Mouse (Mus musculus): Measurements from ENCODE around the gene Gse1. TPM values are rescaled to one million over a fixed set of nuclear protein-coding genes. Genes with fewer than 3 reads are reported as not detected.

Gene Gse1
- polyA plus RNA-seq, 1 experiment: 24.0 TPM

DNA sequence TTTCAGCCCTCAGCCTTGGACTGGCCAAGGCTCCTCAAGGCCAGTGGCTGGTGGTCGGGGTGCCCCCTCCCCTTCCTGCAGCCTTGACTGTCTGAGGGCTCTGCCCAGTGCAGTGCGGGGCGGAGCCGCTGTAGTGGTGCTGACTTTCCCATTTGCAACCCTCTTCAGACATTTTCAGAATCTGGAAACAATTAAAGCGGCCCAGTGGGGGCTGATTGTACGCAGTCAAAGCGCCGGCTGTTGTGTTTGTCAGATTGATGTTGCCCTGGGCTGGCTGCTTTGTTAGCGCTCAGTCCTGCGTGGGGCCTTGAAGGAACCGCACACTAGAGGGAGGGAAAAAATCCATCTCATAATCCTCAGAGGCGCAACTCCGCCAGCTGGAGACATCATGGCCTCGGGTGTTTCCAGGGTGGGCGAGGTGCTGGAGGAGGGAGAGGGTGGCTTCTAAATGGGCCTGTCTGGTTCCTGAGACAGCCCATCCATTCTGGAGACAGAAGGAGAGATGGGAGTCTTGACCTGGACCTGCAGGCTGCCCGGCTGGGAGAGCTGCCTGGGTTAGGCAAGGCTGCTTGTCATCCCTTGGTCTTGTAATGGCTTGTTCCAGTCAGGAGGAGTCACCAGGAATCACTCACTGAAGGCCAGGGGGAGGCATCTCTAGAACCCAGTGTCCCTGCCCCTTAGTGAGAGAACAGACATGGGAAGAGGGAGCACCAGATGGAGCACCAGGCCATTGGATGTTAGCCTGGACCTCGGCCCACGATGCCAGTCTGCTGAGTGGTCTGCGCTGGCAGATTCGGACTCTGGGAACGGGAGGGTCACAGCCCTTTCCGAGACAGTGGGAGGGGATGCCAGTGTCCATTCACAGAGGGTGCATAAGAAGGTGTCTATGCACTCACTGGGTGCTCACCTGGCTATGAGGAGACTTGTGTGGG lies 70.6 kb downstream of the Gse1 start:
- no peak for DNase-seq (ENCODE audit: low read depth)

DNA sequence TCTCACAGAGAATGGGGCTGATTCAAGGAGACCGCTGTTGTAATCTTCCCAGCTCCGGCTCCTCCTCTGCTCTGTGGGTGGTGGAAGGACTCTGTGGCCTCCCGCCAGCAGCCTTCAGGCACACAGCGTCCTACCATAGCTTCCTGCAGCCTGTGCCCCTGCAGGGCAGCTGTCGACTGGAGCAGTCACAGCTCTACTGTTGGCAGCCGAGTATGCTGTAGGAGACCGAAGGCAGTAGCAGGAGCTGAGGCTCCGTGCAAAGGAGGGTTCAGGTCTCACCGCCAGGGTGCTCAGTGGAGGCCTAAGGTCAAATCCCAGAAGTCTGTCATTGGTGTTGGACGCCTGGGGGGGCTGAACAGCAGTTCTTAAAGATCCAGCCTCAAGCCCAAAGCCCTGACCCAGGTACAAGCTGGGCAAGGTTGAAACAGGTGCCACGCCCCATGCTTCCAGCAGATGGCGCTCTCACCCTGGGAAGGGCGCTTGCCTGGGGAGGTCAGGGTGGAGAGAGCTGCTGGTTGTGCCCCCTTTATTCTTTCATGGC lies 72.4 kb downstream of the Gse1 start:
- peak; percentile 75 for DNase-seq (ENCODE audit: low read depth)

DNA sequence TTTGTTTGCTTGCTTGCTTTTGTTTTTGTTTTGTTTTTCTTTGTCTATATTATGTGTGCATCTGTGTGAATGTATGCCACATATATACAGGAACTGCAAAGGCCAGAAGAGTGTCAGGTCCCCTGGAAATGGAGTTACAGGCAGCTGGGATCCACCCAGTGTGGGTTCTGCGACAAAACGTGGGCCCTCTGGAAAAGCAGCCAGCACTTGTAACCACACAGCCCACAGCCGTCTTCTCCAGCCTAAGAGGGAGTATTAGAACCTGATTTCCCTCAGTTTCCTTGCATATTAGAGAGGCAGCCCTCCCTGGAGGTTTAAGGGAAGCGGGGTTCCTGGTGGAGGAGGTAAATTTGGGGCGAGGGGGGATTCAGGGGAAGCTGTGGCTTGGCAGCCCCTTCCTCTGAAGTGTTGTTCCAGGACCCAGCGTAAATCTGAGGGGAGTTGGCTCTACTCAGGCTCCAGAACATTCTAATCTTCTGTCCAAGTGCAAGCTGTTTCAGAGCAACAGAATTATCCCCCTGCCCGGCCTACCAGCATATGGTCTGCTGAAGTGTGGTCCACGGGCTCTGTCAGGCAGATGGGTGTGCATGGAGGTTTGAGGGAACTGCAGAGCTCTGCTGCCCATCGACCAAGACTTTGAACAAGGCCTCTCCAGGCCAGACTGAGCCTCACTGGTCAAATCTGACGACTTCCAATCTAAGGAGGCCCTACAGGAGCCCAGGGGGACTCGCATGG lies 74.9 kb downstream of the Gse1 start:
- no peak for DNase-seq (ENCODE audit: low read depth)

DNA sequence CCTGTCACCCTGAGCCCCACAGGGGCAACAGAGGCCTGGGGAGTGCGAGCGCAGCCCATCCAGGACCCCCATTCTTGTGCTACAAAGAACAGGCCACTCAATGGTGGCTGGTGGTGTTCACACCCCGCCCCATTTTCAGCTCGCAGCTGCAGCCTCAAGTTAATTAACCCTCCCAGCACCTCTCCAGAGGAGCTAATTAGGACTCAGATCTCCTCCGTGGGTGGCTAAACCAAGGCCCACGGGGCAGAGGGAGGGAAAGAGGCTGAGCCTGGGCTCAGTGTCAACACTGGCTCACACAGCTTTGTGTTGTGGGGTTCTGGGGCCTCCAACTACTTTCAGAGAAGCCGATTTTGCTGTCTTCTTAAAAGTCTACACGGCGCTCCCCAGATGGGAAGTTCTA lies 75.8 kb downstream of the Gse1 start:
- no peak for DNase-seq (ENCODE audit: low read depth)

DNA sequence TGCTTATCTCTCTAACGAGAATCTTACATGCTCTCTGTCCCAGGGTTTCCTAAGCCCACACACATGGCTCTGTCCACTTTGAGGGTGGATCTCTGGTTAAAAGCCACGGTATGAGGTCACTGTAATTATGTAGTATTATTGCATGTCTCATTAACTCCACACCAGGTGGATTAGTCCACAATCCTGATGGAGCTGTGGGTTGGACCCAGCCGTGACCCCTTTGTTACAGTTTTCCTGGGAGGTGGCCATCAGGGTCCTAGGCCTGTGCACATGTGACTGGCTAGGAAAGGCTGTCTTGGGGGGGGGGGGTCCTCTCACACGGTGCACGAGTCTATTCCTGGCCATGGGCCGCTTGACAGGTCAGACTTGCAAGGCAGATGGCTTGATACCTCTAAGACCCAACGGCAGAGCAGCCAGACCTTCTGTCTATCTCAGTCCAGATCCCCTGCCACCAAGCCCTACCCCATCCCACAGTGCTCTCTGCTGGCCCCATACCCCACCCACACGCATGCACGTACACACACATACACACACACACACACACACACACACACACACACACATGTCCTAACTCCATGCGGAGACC lies 77.6 kb downstream of the Gse1 start:
- DNase-seq (ENCODE audit: low read depth): no peak

DNA sequence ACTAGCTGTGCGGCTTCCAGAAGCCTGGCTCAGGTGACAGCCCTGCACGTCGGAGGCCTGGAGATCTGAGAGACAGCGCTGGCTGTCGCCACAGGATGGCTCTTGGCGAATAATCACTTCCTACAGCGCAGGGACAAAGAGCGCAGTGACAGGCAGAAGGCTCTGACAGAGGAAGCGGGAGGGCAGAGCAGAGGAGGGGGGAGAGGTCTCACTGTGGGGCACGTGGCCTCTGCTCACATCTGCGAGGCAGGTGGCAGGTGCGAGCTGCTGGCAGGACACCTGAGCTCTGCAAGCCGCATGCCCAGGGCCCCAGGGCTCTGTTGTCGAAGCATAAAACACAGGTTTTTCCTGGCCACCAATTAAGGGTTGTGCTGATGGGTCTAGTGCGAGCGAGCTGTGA lies 78.8 kb downstream of the Gse1 start:
- DNase-seq (ENCODE audit: low read depth): no peak

DNA sequence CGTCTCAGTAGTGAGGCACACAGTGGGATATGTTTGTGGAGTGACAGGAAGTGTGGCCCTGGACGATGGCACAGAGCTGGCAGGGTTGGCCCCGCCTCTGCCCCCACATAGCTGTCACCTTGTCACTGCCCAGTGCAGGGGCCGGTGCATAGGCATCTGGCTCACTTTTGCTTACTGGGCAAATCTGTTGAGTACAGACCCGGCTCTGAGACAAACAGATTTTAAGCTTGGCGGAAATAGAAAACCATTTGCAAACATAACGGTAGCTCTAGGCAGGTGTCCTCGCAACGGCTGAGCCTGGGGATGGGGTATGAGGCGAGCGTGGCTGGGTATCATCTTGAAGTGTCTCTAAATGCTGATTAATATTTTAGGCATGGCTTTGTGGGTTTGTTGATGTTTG lies 79.3 kb downstream of the Gse1 start:
- no peak for DNase-seq (ENCODE audit: low read depth)

DNA sequence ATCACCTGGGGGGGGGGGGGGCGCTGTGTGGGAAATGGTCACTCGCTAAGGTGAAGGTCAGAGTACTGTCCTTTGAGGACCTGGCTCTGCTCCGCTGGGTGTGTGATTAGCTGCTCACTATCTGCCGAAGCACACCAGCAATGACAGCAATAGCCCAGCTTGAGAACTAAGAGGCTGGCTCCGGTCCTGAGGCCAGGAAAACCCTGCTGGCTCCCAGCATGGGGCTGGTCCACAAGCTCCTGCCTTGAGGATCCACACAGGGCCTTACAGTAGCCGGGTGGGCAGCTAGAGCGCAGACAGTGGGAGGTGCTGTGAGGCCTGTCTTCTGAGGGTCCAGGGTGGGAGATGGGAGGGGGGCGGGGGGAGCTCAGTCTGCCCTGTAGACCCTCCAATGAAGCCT lies 79.9 kb downstream of the Gse1 start:
- no peak for DNase-seq (ENCODE audit: low read depth)

DNA sequence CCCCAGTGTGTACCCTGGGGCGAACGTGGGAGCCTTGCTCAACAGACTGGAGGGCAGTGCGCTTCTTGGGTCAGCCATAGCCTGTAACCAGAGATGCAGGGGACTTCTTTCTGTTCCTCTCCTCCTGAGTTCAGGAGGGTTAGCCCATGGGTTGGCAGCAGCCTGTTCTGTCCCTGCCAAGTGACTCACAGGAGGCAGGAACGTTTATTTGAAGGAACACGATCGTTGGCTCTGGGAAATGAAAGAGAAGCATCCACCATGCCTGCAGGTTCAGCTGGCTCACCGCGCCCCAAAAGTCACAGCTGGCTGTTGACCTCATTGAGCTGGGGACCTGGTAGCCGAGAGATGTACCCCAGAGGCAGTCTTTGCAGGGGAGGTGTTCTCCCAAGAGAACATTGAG lies 80.3 kb downstream of the Gse1 start:
- DNase-seq (ENCODE audit: low read depth): no peak

DNA sequence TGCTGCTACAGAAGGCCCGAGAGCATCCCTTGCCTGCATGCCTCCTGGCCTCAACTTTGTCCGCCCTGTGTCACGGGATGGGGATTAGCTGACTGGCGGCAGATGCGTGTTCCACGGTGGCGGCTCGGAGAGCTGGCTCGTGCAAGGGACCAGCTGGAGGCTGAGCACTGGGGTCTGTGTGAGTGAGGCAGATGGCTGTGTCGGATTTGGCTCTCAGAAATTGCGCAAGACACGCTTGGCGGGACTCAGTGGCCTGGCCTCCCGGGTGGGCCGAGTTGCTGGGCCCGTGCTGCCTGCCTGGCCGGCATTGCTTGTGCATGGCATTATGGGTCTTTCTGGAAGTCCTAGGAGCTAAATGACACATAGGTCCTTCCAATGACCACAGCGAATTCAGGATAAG lies 81.1 kb downstream of the Gse1 start:
- DNase-seq (ENCODE audit: low read depth): no peak

DNA sequence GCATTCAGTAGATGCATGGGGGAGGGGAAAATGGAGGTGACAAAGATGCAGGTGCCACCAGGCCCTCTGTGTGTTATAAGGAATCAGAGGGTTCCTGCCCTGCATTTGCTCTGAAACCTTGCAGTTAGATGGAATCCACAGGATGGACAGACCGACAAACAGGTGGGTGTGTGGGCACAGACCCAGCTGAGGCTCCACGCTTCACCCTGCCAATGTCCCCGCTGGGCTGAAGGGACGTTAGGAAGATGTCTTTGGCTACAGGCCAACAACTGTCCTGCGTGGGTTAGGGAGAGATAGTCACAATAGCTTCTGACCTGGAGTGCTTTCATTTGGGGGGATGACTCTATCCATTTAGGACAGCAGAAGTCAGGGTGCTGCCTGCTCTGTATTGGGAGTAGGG lies 81.8 kb downstream of the Gse1 start:
- no peak for DNase-seq (ENCODE audit: low read depth)

DNA sequence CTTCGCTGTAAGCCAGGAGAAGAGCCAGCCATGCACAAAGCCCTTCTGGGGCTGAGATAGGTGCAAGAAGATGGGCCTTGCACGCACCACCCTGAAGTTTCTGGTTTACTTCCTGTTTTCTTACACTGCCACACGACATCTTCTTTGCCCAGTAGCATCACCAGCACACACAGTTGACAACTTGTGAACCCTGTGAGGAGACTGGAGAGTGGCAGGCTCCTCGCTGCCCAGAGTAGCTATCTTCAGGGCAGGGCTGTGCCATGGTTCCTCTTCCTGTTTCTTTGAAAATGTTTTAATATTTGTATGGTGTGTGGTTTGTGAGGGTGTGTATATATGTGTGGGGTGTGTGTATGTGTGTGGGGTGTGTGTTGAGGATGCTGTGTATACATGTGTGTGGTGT lies 84.2 kb downstream of the Gse1 start:
- no peak for DNase-seq (ENCODE audit: low read depth)

DNA sequence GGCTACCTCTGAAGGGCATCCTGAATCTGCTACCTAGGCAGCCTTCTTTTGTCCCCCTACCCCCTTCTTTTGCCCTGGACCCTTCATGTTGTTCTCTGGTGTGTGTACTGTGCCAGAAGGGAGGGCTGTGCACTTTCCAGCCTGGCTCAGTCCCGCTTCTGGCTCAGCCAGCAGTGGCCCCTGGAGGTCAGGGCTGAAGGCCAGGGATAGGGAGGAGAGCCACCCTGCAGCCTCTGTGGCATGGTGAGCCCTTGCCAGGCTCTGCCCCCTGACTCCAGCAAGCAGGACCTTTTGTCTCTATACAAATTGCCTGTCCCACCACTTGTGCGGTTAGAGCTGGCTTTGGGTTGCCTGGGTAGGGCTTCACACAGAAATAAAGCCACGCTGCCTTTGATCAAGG lies 85.4 kb downstream of the Gse1 start:
- DNase-seq (ENCODE audit: low read depth): no peak

DNA sequence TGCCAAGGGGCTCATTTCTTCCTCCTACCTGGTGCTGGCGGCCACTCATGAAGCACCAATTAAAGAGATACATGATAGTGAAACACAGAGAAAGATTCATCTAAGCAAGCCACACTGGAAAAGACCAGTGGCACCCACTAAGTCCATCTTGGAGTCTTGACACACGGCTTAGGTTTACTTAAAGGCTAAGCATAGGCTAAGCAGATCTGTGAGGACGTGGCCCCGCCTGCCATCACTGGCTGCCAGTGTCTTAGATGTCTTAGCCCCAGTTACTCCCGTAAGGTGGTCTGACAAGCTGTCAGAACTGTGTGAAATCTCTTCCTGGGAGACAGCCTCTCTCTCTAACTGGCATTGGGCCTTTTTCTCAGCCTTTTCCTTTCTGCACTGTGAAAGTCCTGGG lies 86.7 kb downstream of the Gse1 start:
- DNase-seq (ENCODE audit: low read depth): no peak

DNA sequence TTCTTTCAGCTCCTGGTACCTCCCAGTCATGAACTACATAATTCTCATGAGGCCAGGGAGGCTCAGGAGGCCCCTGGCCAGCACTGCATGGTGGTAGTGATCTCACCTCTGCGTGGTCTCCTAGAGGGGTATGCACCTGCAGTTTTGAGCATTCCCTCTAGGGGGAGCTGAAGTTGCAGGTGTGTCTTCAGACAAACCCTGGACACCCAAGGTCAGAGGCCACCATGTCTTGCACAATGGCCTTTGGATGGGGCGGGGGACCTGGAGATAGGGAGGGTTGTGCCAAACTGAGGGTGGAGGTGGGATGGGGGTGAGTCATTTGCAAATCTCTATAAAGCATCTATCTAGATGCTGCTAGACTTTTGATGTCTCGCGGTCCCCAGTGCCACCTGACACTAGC lies 87.4 kb downstream of the Gse1 start:
- DNase-seq (ENCODE audit: low read depth): no peak

DNA sequence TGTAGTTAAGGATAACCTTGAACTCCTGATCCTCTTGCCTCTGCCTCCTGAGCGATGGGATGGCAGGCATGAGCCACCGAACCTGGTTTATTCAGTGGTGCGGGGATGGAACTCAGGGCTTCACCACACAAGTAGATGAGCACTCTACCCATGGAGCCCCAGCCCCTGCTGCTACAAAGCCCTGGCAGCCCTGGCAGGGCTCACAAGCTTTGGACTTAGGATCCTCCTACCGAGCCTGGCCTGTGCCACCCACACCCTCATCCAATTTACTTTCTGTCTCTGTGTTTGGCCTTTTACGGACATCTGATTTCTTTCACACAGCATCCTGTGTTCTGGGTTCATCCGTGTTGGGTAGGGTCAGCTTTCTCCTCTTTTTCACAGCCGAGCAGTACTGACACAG lies 88.5 kb downstream of the Gse1 start:
- DNase-seq (ENCODE audit: low read depth): no peak

DNA sequence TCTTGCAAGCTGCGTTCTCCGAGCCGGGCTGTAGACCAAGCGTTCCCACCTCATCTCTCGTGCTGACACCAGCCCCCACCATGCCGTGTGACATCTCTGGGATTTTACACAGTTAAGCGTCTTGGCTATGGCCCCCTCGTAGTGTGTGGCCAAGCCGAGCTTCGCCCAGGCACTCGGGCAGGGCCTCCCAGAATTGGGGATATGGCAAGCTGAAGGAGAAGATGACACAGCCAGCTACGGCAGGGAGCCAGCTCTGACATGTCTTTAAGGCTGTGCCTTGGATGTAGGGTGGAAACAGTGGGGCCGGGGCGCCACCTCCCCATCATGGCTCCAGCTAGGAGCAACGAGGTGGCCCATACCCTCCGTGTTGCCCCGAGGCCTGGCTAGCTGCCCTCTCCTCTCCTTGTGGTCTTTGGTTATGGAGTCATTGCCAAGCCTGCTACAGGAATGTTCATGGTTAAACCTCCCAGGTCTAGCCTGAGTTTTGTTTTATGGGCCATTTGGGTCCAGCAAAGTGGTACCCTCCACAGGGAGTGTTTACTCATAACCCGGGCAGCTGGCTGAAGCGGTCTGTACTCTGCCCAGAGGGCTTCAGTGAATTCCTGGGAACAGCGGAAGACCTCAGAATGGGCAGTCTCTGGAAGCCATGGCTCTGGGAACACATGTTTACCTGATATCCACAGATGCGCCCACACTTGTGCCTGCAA lies 89.0 kb downstream of the Gse1 start:
- DNase-seq (ENCODE audit: low read depth): no peak

DNA sequence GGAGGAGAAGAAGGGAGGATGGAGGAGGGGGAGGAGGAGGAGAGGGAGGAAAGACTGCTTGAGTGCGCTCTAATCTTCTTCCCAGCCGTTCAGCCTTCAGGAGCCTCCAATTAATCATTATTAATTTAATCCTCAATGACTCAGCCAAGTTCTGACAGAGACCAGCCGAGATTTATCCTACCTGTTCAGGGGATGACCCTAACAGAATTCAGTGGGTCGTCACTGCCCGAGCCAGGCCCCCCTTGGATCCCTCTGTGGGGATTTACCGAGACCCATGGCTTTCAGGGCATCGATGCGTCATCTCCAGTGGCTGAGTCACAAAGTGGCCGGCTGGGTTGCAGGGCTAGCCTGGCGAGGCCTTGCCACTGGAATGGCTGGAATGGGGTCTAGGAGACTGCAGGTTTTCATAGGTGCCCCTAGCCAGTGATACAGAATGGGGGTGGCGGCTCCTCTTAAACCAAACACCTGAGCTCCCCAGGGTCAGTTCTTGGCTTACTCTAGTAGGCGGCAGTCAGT lies 90.3 kb downstream of the Gse1 start:
- no peak for DNase-seq (ENCODE audit: low read depth)

DNA sequence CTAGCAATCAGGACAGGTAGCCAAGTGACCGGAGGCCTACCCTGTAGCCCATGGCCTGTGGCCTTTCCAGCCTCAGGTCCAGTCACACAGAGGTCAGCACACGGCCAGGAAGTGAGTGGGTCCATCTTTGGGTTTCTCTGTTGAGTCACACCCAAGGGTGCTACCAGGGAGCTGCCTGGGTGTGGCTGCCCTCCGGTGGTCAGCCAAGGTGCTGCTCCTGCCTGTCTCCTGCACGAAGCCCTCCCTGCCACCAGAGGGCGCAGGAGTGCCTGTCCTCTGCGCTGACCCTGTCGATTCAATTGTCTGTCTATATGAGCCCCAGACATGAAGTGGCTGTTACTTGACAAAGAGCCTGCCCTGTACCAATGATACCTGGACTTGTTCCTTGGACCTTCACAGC lies 91.2 kb downstream of the Gse1 start:
- DNase-seq (ENCODE audit: low read depth): no peak

DNA sequence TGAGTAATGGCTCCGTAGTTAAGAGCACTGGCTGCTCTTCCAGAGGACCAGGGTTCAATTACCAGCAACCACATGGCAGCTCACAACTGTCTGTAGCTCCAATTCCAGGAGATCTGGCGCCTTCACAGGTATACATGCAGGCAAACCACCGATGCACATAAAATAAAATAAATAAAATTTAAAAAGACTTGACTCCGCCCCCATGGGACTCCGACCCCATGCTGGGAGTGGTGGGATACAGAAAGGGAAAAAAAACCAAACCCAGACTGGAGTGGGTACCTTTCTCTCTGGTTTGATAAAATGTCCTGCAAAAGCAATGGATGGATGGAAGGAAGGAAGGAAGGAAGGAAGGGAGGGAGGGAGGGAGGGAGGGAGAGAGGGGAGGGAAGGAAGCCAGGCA lies 91.9 kb downstream of the Gse1 start:
- DNase-seq (ENCODE audit: low read depth): no peak

DNA sequence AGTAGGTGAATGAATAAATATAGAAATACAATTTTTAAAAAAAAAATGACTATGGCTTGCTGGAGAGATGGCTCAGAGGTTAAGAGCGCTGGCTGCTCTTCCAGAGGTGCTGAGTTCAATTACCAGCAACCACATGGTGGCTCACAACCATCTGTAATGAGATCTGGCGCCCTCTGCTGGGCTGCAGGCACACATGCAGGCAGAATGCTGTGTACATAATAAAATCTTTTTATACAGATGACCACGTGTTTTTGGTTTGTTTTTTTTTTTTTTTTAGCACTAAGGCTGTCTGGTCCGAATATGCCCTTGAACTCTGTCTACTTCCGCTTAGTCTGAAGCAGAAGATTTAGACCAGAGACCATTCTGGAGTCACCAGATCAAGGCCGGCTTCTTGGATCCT lies 93.5 kb downstream of the Gse1 start:
- no peak for DNase-seq (ENCODE audit: low read depth)

DNA sequence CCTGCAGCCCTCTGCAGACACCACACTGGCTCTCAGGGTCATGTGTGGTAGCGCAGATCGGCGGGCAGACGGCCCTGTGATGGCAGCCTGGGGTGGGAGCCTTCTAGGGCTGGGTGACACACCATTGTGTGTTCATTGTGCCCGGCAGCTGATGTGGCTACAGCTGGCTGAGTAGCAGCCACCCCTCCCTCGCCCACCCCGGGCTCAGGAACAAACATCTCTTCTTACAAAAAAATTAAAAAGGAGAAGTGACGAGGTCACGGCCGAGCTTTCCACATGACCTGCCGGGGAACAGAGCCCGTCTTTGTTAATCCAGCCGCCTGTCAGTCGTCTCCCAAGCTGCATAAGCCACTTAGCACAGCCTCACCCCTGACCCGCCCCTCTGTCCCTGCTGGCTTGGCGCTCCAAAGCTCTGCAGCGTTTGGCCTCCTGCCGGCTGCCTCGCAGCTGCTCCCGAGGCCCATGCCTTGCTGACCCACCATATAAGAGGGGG lies 94.7 kb downstream of the Gse1 start:
- DNase-seq (ENCODE audit: low read depth): no peak
